Mouse (Mus musculus): ENCODE measurements at regions not wholly inside any gene's neighbourhood (a gene's known extent, or its start where the extent isn't known, plus 50 kb on each side); places are given as distances from the start of the nearest gene placed in this dataset.

GRCm38 (mm10) chr13:11192471-11192870, 831.8 kb upstream of the Chrm3 start:
- Histone ChIP-seq H3K36me3 (ENCODE audit: control insufficient read depth, insufficient read depth, low read length) (no peaks in the 10 kb centered on the region), H3K9ac (ENCODE audit: low read depth, low read length) (no peak overlapping the region), H3K27ac (ENCODE audit: low read length) (no peak overlapping the region), H3K4me2 (ENCODE audit: low read depth, low read length) (no peak overlapping the region), H3K27me3 (replicated peaks; ENCODE audit: control insufficient read depth, insufficient read depth, low read length) (no peaks in the 10 kb centered on the region), H3K4me3 (ENCODE audit: low read length) (no peak overlapping the region), H3K4me1 (ENCODE audit: control insufficient read depth, insufficient read depth, low read length) (no peaks in the 10 kb centered on the region), H3K9me3 (ENCODE audit: control insufficient read depth, low read length) (no peaks in the 10 kb centered on the region)
- 69% methylated on average over 8 of the region's 8 CpGs for WGBS
- no peak for ATAC-seq

DNA sequence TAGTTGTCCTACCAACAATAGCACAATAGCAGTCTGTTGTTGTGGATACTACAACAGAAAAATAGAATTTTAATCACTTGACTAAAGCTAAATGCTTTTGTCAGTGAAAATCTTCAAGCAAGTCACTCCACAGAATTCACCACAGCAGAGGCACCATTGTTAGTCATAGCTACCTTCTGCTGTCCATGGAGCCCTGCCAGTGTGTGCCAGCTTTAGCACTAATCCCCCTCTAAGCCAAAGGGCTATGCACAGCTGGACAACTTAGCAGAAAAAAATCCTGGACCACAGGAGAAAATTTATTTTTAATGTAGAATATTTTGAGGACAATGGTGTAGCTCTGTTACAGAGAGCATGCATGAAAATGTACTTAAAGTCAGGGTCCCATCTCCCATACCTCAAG, 820.5 kb upstream of the Chrm3 start:
- no peak overlapping the region for H3K27ac ChIP-seq (ENCODE audit: low read length)
- no peak for ATAC-seq
- no peaks in the 10 kb centered on the region for H3K4me1 ChIP-seq (ENCODE audit: control insufficient read depth, insufficient read depth, low read length)

GRCm38 (mm10) chr13:11180356-11180755, 819.7 kb upstream of the Chrm3 start:
- H3K4me3 ChIP-seq (ENCODE audit: low read length): no peak overlapping the region
- no peak for ATAC-seq
- H3K27me3 ChIP-seq (replicated peaks; ENCODE audit: control insufficient read depth, insufficient read depth, low read length): no peaks in the 10 kb centered on the region
- H3K36me3 ChIP-seq (ENCODE audit: control insufficient read depth, insufficient read depth, low read length): no peaks in the 10 kb centered on the region
- no peak overlapping the region for H3K4me2 ChIP-seq (ENCODE audit: low read depth, low read length)
- no peaks in the 10 kb centered on the region for H3K4me1 ChIP-seq (ENCODE audit: control insufficient read depth, insufficient read depth, low read length)
- H3K9ac ChIP-seq (ENCODE audit: low read depth, low read length): no peak overlapping the region
- no peaks in the 10 kb centered on the region for H3K9me3 ChIP-seq (ENCODE audit: control insufficient read depth, low read length)
- WGBS: 87% methylated on average over 1 of the region's 1 CpGs
- no peak overlapping the region for H3K27ac ChIP-seq (ENCODE audit: low read length)

More for the DNA sequence above, 820.5 kb upstream of the Chrm3 start:
- H3K36me3 ChIP-seq (ENCODE audit: control insufficient read depth, insufficient read depth, low read length): no peaks in the 10 kb centered on the region
- no peak overlapping the region for H3K4me2 ChIP-seq (ENCODE audit: low read depth, low read length)
- no peak overlapping the region for H3K4me3 ChIP-seq (ENCODE audit: low read length)
- no peak overlapping the region for H3K9ac ChIP-seq (ENCODE audit: low read depth, low read length)
- no peaks in the 10 kb centered on the region for H3K9me3 ChIP-seq (ENCODE audit: control insufficient read depth, low read length)
- H3K27me3 ChIP-seq (replicated peaks; ENCODE audit: control insufficient read depth, insufficient read depth, low read length): no peaks in the 10 kb centered on the region

DNA sequence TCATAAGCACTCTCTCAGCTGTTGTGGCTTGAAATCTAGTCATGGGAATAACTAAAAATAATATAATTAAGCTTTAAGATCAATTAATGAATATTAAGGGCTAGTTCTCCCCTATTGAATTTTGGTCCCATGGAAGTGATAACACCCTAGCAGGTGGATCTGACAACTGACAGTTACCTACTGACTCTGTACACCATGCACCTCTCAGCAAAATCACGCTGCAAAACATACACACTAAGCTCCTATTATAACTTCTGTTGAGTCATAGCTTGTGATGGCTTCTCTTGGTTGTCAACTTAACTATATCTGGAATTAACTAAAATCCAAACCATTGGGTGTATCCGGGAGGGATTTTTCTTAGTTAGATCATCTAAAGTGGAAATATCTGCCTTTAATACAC, 817.9 kb upstream of the Chrm3 start:
- no peaks in the 10 kb centered on the region for H3K4me1 ChIP-seq (ENCODE audit: control insufficient read depth, insufficient read depth, low read length)
- H3K36me3 ChIP-seq (ENCODE audit: control insufficient read depth, insufficient read depth, low read length): no peaks in the 10 kb centered on the region
- H3K4me2 ChIP-seq (ENCODE audit: low read depth, low read length): no peak overlapping the region
- H3K27ac ChIP-seq (ENCODE audit: low read length): no peak overlapping the region
- WGBS: 91% methylated on average over 2 of the region's 2 CpGs
- H3K9me3 ChIP-seq (ENCODE audit: control insufficient read depth, low read length): no peaks in the 10 kb centered on the region
- no peak overlapping the region for H3K4me3 ChIP-seq (ENCODE audit: low read length)
- ATAC-seq: no peak
- no peaks in the 10 kb centered on the region for H3K27me3 ChIP-seq (replicated peaks; ENCODE audit: control insufficient read depth, insufficient read depth, low read length)
- no peak overlapping the region for H3K9ac ChIP-seq (ENCODE audit: low read depth, low read length)

GRCm38 (mm10) chr13:11177642-11178420, 817.2 kb upstream of the Chrm3 start:
- H3K4me3 ChIP-seq (ENCODE audit: low read length): no peak overlapping the region
- no peak for ATAC-seq
- no peak overlapping the region for H3K9ac ChIP-seq (ENCODE audit: low read depth, low read length)
- 81% methylated on average over 6 of the region's 6 CpGs for WGBS
- H3K9me3 ChIP-seq (ENCODE audit: control insufficient read depth, low read length): no peaks in the 10 kb centered on the region
- no peaks in the 10 kb centered on the region for H3K27me3 ChIP-seq (replicated peaks; ENCODE audit: control insufficient read depth, insufficient read depth, low read length)
- H3K4me2 ChIP-seq (ENCODE audit: low read depth, low read length): no peak overlapping the region
- H3K36me3 ChIP-seq (ENCODE audit: control insufficient read depth, insufficient read depth, low read length): no peaks in the 10 kb centered on the region
- no peak overlapping the region for H3K27ac ChIP-seq (ENCODE audit: low read length)
- no peaks in the 10 kb centered on the region for H3K4me1 ChIP-seq (ENCODE audit: control insufficient read depth, insufficient read depth, low read length)

DNA sequence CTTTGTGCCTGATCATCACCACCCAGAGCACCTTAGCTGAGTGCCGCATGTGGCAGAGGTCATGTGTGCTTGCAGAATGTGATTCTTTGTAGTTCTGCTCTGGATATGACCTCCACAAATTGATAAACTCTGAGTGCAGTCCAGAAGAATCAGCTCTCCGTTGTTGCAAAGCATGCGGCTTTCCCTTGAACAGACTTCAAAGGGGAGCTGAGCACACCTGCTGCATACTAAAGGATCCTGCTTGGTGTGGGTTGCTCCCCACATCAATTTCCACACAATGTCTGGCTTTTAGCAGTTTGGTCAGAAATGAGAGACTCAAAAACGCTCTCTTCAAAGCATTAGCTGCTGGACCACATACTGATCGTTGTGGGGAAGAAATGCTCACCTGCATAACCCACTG, 806.5 kb upstream of the Chrm3 start:
- H3K4me3 ChIP-seq (ENCODE audit: low read length): no peak overlapping the region
- no peak overlapping the region for H3K9ac ChIP-seq (ENCODE audit: low read depth, low read length)
- no peaks in the 10 kb centered on the region for H3K4me1 ChIP-seq (ENCODE audit: control insufficient read depth, insufficient read depth, low read length)
- no peak overlapping the region for H3K4me2 ChIP-seq (ENCODE audit: low read depth, low read length)
- no peaks in the 10 kb centered on the region for H3K27me3 ChIP-seq (replicated peaks; ENCODE audit: control insufficient read depth, insufficient read depth, low read length)
- no peak for ATAC-seq
- no peaks in the 10 kb centered on the region for H3K36me3 ChIP-seq (ENCODE audit: control insufficient read depth, insufficient read depth, low read length)
- 64% methylated on average over 5 of the region's 5 CpGs for WGBS
- H3K9me3 ChIP-seq (ENCODE audit: control insufficient read depth, low read length): no peaks in the 10 kb centered on the region
- no peak overlapping the region for H3K27ac ChIP-seq (ENCODE audit: low read length)

GRCm38 (mm10) chr13:11164130-11164529, 803.5 kb upstream of the Chrm3 start:
- no peak for ATAC-seq
- Histone ChIP-seq H3K27ac (ENCODE audit: low read length) (no peak overlapping the region), H3K4me3 (ENCODE audit: low read length) (no peak overlapping the region), H3K36me3 (ENCODE audit: control insufficient read depth, insufficient read depth, low read length) (no peaks in the 10 kb centered on the region), H3K4me1 (ENCODE audit: control insufficient read depth, insufficient read depth, low read length) (no peaks in the 10 kb centered on the region), H3K27me3 (replicated peaks; ENCODE audit: control insufficient read depth, insufficient read depth, low read length) (no peaks in the 10 kb centered on the region), H3K9ac (ENCODE audit: low read depth, low read length) (no peak overlapping the region), H3K9me3 (ENCODE audit: control insufficient read depth, low read length) (no peaks in the 10 kb centered on the region), H3K4me2 (ENCODE audit: low read depth, low read length) (no peak overlapping the region)
- WGBS: 66% methylated on average over 3 of the region's 3 CpGs

- no peak overlapping the region for H3K4me2 ChIP-seq (ENCODE audit: low read depth, low read length)
- 77% methylated on average over 3 of the region's 3 CpGs for WGBS
- H3K4me1 ChIP-seq (ENCODE audit: control insufficient read depth, insufficient read depth, low read length): no peaks in the 10 kb centered on the region
- no peak overlapping the region for H3K27ac ChIP-seq (ENCODE audit: low read length)
- H3K9me3 ChIP-seq (ENCODE audit: control insufficient read depth, low read length): no peaks in the 10 kb centered on the region
- H3K4me3 ChIP-seq (ENCODE audit: low read length): no peak overlapping the region
- no peak overlapping the region for H3K9ac ChIP-seq (ENCODE audit: low read depth, low read length)
- no peaks in the 10 kb centered on the region for H3K27me3 ChIP-seq (replicated peaks; ENCODE audit: control insufficient read depth, insufficient read depth, low read length)
- no peaks in the 10 kb centered on the region for H3K36me3 ChIP-seq (ENCODE audit: control insufficient read depth, insufficient read depth, low read length)
- no peak for ATAC-seq
These were observed 786.6 kb upstream of the Chrm3 start for GRCm38 (mm10) chr13:11147268-11147667.

DNA sequence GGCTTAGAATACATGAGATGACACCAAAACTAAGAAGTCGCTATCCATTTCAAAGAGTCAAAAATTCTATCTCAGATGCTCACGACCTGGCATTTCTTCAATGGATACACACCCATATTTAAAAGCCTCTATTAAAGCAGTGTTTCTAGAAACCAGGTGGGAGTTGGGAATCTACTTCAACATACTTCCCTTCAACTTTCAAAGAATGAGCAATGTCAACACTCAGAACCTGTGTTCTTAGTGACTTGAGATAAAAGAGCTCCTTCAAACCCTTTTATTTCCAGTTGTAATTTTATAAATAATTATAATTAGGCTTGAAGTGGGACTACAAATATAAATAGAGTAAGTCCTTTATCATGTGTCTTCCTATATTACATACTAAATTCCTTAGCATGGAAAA, 747.0 kb upstream of the Chrm3 start:
- no peaks in the 10 kb centered on the region for H3K36me3 ChIP-seq (ENCODE audit: control insufficient read depth, insufficient read depth, low read length)
- H3K4me1 ChIP-seq (ENCODE audit: control insufficient read depth, insufficient read depth, low read length): no peaks in the 10 kb centered on the region
- 86% methylated on average over 2 of the region's 2 CpGs for WGBS
- H3K4me3 ChIP-seq (ENCODE audit: low read length): no peak overlapping the region
- H3K9me3 ChIP-seq (ENCODE audit: control insufficient read depth, low read length): no peaks in the 10 kb centered on the region
- no peak for ATAC-seq
- H3K27me3 ChIP-seq (replicated peaks; ENCODE audit: control insufficient read depth, insufficient read depth, low read length): no peaks in the 10 kb centered on the region
- H3K4me2 ChIP-seq (ENCODE audit: low read depth, low read length): no peak overlapping the region
- no peak overlapping the region for H3K27ac ChIP-seq (ENCODE audit: low read length)
- no peak overlapping the region for H3K9ac ChIP-seq (ENCODE audit: low read depth, low read length)

DNA sequence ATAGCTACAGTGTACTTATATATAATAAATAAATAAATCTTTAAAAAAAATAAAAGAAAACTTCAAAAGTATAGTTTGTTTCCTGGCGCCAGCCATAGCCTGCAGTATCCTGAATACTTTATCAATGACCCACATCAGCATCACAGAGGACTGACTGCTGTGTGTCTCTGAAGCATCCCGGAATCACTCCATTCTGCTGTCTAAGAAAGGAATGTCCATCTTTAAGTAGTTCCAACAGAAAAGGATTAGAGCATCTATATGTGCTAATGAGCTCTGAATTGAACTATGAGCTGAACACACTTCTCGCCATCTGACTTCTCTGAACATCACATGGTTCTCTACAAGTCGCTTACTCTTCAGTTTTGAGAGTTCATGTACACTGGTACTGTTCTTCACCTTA, 745.8 kb upstream of the Chrm3 start:
- no peak overlapping the region for H3K4me3 ChIP-seq (ENCODE audit: low read length)
- H3K9me3 ChIP-seq (ENCODE audit: control insufficient read depth, low read length): no peaks in the 10 kb centered on the region
- no peaks in the 10 kb centered on the region for H3K36me3 ChIP-seq (ENCODE audit: control insufficient read depth, insufficient read depth, low read length)
- no peak for ATAC-seq
- no peaks in the 10 kb centered on the region for H3K4me1 ChIP-seq (ENCODE audit: control insufficient read depth, insufficient read depth, low read length)
- no peak overlapping the region for H3K9ac ChIP-seq (ENCODE audit: low read depth, low read length)
- H3K27ac ChIP-seq (ENCODE audit: low read length): no peak overlapping the region
- WGBS: 89% methylated on average over 4 of the region's 4 CpGs
- H3K27me3 ChIP-seq (replicated peaks; ENCODE audit: control insufficient read depth, insufficient read depth, low read length): no peaks in the 10 kb centered on the region
- no peak overlapping the region for H3K4me2 ChIP-seq (ENCODE audit: low read depth, low read length)

Measured in intestine, embryonic 16.5 days (tissue).